Mouse (Mus musculus): ENCODE data around the gene Per1. TPM values are rescaled to one million over a fixed set of nuclear protein-coding genes. Genes with fewer than 3 reads are reported as not detected.

Gene Per1
- polyA plus RNA-seq, 1 experiment from 2014 or later = 6.1 TPM

GRCm38 (mm10) chr11:69151004-69151403 lies 56.0 kb downstream of the Per1 start:
- Histone ChIP-seq H3K36me3 (replicated peaks) (no peaks in the 10 kb centered on the region), H3K27ac (replicated peaks) (no peak overlapping the region), H3K27me3 (replicated peaks; ENCODE audit: low read depth, poor library complexity, severe bottlenecking) (peaks cover 48% of the 10 kb centered on the region), H3K4me3 (peak overlapping the region; percentile 47), H3K9me3 (no peaks in the 10 kb centered on the region), H3K4me1 (peaks cover 12% of the 10 kb centered on the region)
- WGBS = 62% methylated on average over 6 of the region's 6 CpGs
- peak; percentile 40 for DNase-seq (ENCODE audit: low spot score)

GRCm38 (mm10) chr11:69153831-69154230 lies 58.8 kb downstream of the Per1 start:
- Histone ChIP-seq H3K4me3 (no peak overlapping the region), H3K36me3 (replicated peaks) (no peaks in the 10 kb centered on the region), H3K27me3 (replicated peaks; ENCODE audit: low read depth, poor library complexity, severe bottlenecking) (peaks cover 76% of the 10 kb centered on the region), H3K27ac (replicated peaks) (no peak overlapping the region), H3K9me3 (no peaks in the 10 kb centered on the region), H3K4me1 (peaks cover 20% of the 10 kb centered on the region)
- no peak for DNase-seq (ENCODE audit: low spot score)
- WGBS = 85% methylated on average over 8 of the region's 8 CpGs

GRCm38 (mm10) chr11:69155351-69155750 lies 60.3 kb downstream of the Per1 start:
- Histone ChIP-seq H3K9me3 (no peaks in the 10 kb centered on the region), H3K4me3 (no peak overlapping the region), H3K27me3 (replicated peaks; ENCODE audit: low read depth, poor library complexity, severe bottlenecking) (peaks cover 85% of the 10 kb centered on the region), H3K36me3 (replicated peaks) (no peaks in the 10 kb centered on the region), H3K27ac (replicated peaks) (no peak overlapping the region), H3K4me1 (peaks cover 20% of the 10 kb centered on the region)
- WGBS = 50% methylated on average over 1 of the region's 1 CpGs
- DNase-seq (ENCODE audit: low spot score) = no peak

- Histone ChIP-seq H3K4me1 (peaks cover 11% of the 10 kb centered on the region), H3K27ac (replicated peaks) (no peak within 1 kb of the TSS)
- 3% methylated on average over 18 of the region's 18 CpGs for WGBS
These were observed 61.8 kb downstream of the Per1 start, which contains the start of gene Alox12b for GRCm38 (mm10) chr11:69156800-69157199. Gene Alox12b (plus strand): TSS chr11:69156989.

More at GRCm38 (mm10) chr11:69156800-69157199, 61.8 kb downstream of the Per1 start, which contains the start of gene Alox12b:
- DNase-seq (ENCODE audit: low spot score) = peak; percentile 60
- peak within 1 kb of the TSS; percentile 42 for H3K4me3 ChIP-seq
- peaks cover 76% of the 10 kb centered on the region for H3K27me3 ChIP-seq (replicated peaks; ENCODE audit: low read depth, poor library complexity, severe bottlenecking)
- no peaks in the 10 kb centered on the region for H3K9me3 ChIP-seq
- no peaks in the 10 kb centered on the region for H3K36me3 ChIP-seq (replicated peaks)

Other genes with a start within 250 kb of the Per1 start
- 56.5 and 57.4 TPM in 2 replicates for gene Ndel1, start 223.4 kb upstream of the Per1 start, polyA plus RNA-seq (2016; fragmentation: Nextera tagmentation; extraction: Ambion mirVana)
- not detected in 2 replicates for gene Rnf222, start 206.7 kb upstream of the Per1 start, polyA plus RNA-seq (2016; fragmentation: Nextera tagmentation; extraction: Ambion mirVana)
- 1,085 and 1,128 TPM in 2 replicates for gene Rpl26, start 193.6 kb upstream of the Per1 start, polyA plus RNA-seq (2016; fragmentation: Nextera tagmentation; extraction: Ambion mirVana)
- not detected in 2 replicates for gene Odf4, start 168.1 kb upstream of the Per1 start, polyA plus RNA-seq (2016; fragmentation: Nextera tagmentation; extraction: Ambion mirVana)
- gene Arhgef15, start 137.7 kb upstream of the Per1 start, polyA plus RNA-seq (2016; fragmentation: Nextera tagmentation; extraction: Ambion mirVana) = 8.9 and 9.2 TPM in 2 replicates
- gene Slc25a35, start 127.1 kb upstream of the Per1 start, polyA plus RNA-seq (2016; fragmentation: Nextera tagmentation; extraction: Ambion mirVana) = 2.4 and 2.7 TPM in 2 replicates
- 87.7 and 93.0 TPM in 2 replicates for gene Rangrf, start 120.0 kb upstream of the Per1 start, polyA plus RNA-seq (2016; fragmentation: Nextera tagmentation; extraction: Ambion mirVana)
- 70.1 and 71.9 TPM in 2 replicates for gene Pfas, start 86.8 kb upstream of the Per1 start, polyA plus RNA-seq (2016; fragmentation: Nextera tagmentation; extraction: Ambion mirVana)
- gene Ctc1, start 79.3 kb upstream of the Per1 start, polyA plus RNA-seq (2016; fragmentation: Nextera tagmentation; extraction: Ambion mirVana) = 100 and 103 TPM in 2 replicates
- 215 and 218 TPM in 2 replicates for gene Aurkb, start 49.6 kb upstream of the Per1 start, polyA plus RNA-seq (2016; fragmentation: Nextera tagmentation; extraction: Ambion mirVana)
- 5.3 and 5.9 TPM in 2 replicates for gene Borcs6, start 35.5 kb upstream of the Per1 start, polyA plus RNA-seq (2016; fragmentation: Nextera tagmentation; extraction: Ambion mirVana)
- gene Tmem107, start 24.4 kb upstream of the Per1 start, polyA plus RNA-seq (2016; fragmentation: Nextera tagmentation; extraction: Ambion mirVana) = 41.0 and 44.5 TPM in 2 replicates
- gene Vamp2, start 6.7 kb upstream of the Per1 start, polyA plus RNA-seq (2016; fragmentation: Nextera tagmentation; extraction: Ambion mirVana) = 60.9 and 70.0 TPM in 2 replicates
- gene Hes7, start 25.2 kb downstream of the Per1 start, polyA plus RNA-seq (2016; fragmentation: Nextera tagmentation; extraction: Ambion mirVana) = 0.16 and 0.36 TPM in 2 replicates
- gene 9130213A22Rik, start 27.4 kb downstream of the Per1 start, polyA plus RNA-seq (2016; fragmentation: Nextera tagmentation; extraction: Ambion mirVana) = 0.12 TPM in 1 of 2 replicates, not detected in the other
- 0.04 and 0.19 TPM in 2 replicates for gene Aloxe3, start 30.7 kb downstream of the Per1 start, polyA plus RNA-seq (2016; fragmentation: Nextera tagmentation; extraction: Ambion mirVana)
- 0.27 TPM in 1 of 2 replicates, not detected in the other for gene Alox12b, start 61.8 kb downstream of the Per1 start, polyA plus RNA-seq (2016; fragmentation: Nextera tagmentation; extraction: Ambion mirVana)
- 0.09 and 0.13 TPM in 2 replicates for gene Alox8, start 102.6 kb downstream of the Per1 start, polyA plus RNA-seq (2016; fragmentation: Nextera tagmentation; extraction: Ambion mirVana)
- gene Gucy2e, start 141.8 kb downstream of the Per1 start, polyA plus RNA-seq (2016; fragmentation: Nextera tagmentation; extraction: Ambion mirVana) = not detected in 2 replicates
- gene Cntrob, start 228.6 kb downstream of the Per1 start, polyA plus RNA-seq (2016; fragmentation: Nextera tagmentation; extraction: Ambion mirVana) = 34.1 and 37.3 TPM in 2 replicates
- gene Trappc1, start 228.8 kb downstream of the Per1 start, polyA plus RNA-seq (2016; fragmentation: Nextera tagmentation; extraction: Ambion mirVana) = 152 and 159 TPM in 2 replicates
- 0.75 and 1.1 TPM in 2 replicates for gene Kcnab3, start 231.0 kb downstream of the Per1 start, polyA plus RNA-seq (2016; fragmentation: Nextera tagmentation; extraction: Ambion mirVana)
- 18.7 and 18.8 TPM in 2 replicates for gene Rnf227, start 245.2 kb downstream of the Per1 start, polyA plus RNA-seq (2016; fragmentation: Nextera tagmentation; extraction: Ambion mirVana)

Data from embryonic facial prominence, embryonic 10.5 days (tissue).